Mouse (Mus musculus): ENCODE data around the gene Gm40193. TPM values are rescaled to one million over a fixed set of nuclear protein-coding genes. Genes with fewer than 3 reads are reported as not detected.

Gm40193 gene
- total RNA-seq, 2 experiments from 2014 or later = not detected

- DNase-seq = no peak
Observed at GRCm38 (mm10) chr11:70509753-70510564, 22.8 kb downstream of the Gm40193 start.

DNA sequence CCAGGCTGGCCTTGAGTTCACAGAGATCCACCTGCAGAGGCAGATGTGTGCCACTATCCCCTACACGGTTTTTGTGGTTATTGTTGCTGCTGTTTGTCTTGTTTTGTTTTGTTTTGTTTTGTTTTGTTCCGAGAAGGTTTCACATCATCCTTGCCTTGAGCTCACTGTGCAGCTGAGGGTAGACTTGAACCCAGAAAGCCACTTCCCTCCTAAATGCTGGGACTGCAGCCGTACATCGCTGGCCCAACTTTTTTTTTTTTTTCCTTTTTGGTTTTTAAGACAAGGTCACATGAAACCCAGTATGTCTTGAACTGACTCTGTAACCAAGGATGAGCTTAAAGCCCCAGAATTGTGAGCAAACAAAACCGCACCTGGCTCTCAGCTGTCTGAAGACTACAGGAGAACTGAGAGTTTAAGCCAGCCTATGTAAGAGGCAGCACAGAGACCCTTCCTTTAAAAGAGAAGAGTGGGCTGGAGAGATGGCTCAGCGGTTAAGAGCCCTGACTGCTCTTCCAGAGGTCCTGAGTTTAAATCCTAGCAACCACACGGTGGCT, 25.7 kb downstream of the Gm40193 start:
- intact Hi-C loops (cut with DNase I) = loop anchor here (5.0 kb wide), 2 partner anchors 75 to 95 kb away; partner anchors contain the start of genes Arrb2 and Pelp1
- no peak for DNase-seq

More at GRCm38 (mm10) chr11:70509753-70510564, 22.8 kb downstream of the Gm40193 start:
- intact Hi-C loops (cut with DNase I) = loop anchor here (5.0 kb wide), 2 partner anchors 78 to 98 kb away; partner anchors contain the start of genes Arrb2 and Pelp1

DNA sequence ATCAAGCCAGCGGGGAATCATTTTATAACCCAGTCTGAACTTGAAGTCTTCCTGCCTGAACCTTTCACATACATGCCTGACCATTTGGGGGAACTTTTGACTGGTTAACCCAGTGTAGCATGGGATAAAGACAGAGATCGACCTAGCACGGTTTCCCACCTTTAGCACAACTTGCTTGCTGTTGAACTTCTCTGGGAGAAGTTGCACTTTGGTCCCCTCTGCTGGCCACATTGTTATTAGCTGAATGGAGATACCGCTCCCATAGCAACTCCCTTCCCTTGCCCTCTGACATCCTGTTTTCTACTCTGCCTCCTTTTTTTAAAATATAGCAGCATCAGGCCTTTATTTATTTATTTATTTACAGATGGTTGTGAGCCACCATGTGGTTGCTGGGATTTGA, 26.4 kb downstream of the Gm40193 start:
- intact Hi-C loops (cut with DNase I) = loop anchor here (5.0 kb wide), 2 partner anchors 74 to 94 kb away; partner anchors contain the start of genes Arrb2 and Pelp1
- peak; percentile 33 to 66 for DNase-seq

DNA sequence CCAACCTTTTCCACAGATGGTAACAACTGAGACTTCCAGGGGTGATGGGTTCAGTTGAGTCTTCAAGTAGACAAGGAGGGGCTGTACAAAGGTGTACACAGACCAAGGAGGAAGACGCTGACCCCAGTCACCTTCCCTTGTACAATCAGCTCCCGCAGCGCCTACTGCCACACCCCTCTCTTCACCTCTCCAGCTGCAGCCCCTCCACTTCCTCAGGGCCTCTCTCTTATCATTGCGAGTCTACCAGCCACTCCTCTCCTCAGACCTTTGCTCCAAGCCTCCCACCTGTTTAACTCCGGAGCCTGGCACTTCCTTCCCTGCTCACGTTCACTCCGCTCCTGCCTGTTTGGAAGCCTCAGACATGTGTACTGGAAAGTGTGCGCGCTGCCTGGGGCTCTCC, 27.8 kb downstream of the Gm40193 start, which contains the start of gene Tm4sf5:
TSS of gene Tm4sf5 (plus strand) at position 275 of the 400 bp plus-strand sequence.
- intact Hi-C loops (cut with DNase I) = loop anchor here (2.0 to 5.0 kb wide), 3 partner anchors 46 to 93 kb away; partner anchors contain the start of genes Arrb2, Cxcl16, Pelp1 and Zmynd15
- DNase-seq = no peak

GRCm38 (mm10) chr11:70502018-70502417, 30.7 kb downstream of the Gm40193 start:
- intact Hi-C loops (cut with DNase I) = no loop called here
- no peak for DNase-seq

DNA sequence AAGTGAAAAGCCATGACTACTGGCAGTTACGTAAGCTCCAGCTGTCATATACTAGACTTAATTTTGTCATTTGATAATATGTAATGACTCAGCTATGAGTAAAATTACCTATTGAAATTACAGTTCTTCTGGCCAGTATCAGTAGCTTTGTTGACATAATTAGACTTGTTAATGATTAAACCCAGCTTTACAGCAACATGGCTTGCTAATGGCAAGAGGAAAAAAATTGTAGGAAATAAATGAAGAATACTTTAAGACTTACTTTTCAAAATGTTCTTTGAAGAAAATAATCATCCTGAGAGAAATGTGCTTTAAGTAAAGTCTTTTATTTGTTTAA, 32.3 kb downstream of the Gm40193 start:
- intact Hi-C loops (cut with DNase I) = no loop called here
- no peak for DNase-seq

DNA sequence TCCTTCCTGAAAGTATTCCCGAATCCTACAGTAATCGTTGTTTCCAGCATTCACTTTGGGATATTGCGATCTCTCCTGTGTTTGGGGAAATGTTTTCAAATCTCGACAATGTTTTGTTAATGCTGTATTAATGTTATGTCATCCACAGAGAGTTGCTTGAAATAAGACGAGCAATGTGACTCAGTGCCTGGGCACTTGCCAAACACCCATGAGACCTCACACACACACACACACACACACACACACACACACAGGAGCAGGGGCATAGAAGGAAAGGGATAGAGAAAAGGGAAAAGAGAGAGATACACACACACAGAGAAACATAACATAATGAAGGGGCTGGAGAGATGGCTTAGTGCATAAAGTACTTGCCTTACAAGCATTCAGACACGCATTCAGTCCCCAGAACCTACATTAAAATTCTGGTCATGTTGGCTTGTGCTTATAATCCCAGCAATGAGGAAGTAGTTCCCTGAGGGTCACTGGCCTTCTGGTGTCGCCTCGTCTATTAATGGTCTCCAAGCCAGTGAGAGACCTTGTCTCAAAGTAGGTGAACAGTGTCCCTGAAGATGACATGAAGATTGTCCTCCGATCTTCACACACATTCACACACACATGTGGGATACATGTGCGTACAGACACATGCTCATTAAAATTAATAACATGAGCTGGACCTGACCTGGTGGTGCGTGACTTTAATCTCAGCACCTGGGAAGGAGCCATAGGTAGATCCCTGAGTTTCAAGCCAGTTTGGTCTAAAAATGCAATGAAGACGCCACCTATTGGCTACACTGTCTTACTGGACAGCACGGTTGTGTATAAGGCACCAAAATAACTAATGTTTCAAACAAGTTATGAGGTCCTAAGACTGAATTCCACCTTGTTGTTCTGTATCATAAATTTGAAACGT, 32.9 kb downstream of the Gm40193 start:
- intact Hi-C loops (cut with DNase I) = loop anchor here (2.0 kb wide), 1 partner anchor 45 kb away; no protein-coding TSS in a partner anchor
- DNase-seq = no peak

GRCm38 (mm10) chr11:70489684-70490083, 43.1 kb downstream of the Gm40193 start:
- intact Hi-C loops (cut with DNase I) = no loop called here
- no peak for DNase-seq

DNA sequence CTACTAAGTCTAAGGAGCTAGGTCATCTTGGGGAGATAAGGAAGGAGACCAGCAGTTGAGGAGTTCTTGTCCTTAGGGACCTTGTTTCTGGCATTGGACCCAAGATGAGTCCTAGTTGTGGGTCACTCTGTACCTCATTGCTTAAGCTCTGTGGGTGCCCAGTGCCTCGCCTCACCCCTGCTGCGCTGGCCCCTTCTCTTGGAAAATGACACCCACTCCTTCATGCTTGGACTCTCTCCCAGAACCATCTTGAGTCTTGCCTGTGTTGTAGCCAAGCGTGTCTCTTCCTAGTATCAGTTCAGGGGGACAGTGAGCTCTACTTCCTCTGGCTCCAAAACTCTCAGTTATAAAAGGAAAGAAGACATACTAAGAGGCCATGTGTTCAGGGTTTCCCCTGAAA, 43.6 kb downstream of the Gm40193 start:
- peak; percentile 27 to 41 for DNase-seq
- intact Hi-C loops (cut with DNase I) = no loop called here

DNA sequence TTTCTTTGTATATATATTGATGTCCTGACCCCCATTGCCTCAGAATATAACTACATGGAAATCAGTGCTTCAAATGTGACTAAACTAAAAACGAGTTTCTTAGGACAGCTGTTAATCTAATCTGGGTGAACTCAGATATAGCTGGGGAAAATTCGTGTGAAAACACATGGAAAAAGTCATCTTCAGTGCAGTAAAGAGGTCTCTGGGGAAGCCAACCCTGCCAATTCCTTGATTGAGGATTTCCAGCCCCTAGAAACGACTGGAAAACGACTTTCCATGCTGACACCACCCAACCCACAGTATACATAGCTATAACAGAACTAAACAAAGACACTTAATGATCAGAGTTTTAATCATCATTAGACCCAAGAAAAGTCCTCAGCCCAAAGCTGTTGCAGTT, 44.9 kb downstream of the Gm40193 start:
- intact Hi-C loops (cut with DNase I) = no loop called here
- peak in 1 of 2 experiments; percentile 24 for DNase-seq

DNA sequence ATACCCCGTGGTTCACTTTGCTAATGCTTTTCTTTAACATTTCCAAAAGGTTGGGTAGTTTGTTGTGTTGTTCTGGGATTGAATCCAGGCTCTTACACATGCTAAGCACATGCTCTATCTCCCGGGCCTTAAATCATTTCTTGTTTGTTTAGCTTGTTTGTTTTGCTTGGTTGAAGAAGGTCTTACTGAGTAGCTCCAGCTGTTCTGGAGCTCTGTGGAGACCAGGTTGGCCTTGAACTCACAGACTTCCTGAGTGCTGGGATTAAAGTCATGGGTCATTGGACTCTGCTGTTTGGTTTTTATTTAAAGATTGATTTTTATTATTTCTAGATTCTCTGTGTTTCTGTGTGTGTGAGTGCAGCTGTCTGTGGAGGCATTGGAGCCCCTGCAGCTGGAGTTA, 47.2 kb downstream of the Gm40193 start:
- intact Hi-C loops (cut with DNase I) = no loop called here
- DNase-seq = no peak

Other genes starting within 250 kb of the Gm40193 start
- not detected for gene Alox12e, start 210.3 kb downstream of the Gm40193 start, total RNA-seq (2021)
- under 1 TPM in 1 of 2 experiments, not detected in 1; 0.87 TPM for gene Alox15, start 180.9 kb downstream of the Gm40193 start, total RNA-seq (2021)
- gene Pelp1, start 122.9 kb downstream of the Gm40193 start, total RNA-seq (2021) = 10 to 100 TPM; 16.1 to 20.9 TPM
- 1 to 10 TPM; 6.2 to 8.1 TPM for gene Arrb2, start 100.3 kb downstream of the Gm40193 start, total RNA-seq (2021)
- 1 to 10 TPM; 4.2 to 6.8 TPM for gene Med11, start 81.0 kb downstream of the Gm40193 start, total RNA-seq (2021)
- gene Zmynd15, start 73.5 kb downstream of the Gm40193 start, total RNA-seq (2021) = under 1 TPM; 0.10 to 0.61 TPM
- 1 to 10 TPM; 1.4 to 1.5 TPM for gene Cxcl16, start 73.0 kb downstream of the Gm40193 start, total RNA-seq (2021)
- not detected for gene Tm4sf5, start 27.7 kb downstream of the Gm40193 start, total RNA-seq (2021)
- not detected for gene Vmo1, start 18.3 kb downstream of the Gm40193 start, total RNA-seq (2021)
- not detected for gene Gltpd2, start 13.7 kb downstream of the Gm40193 start, total RNA-seq (2021)
- gene Psmb6, start 7.6 kb downstream of the Gm40193 start, total RNA-seq (2021) = 100 to 1,000 TPM; 242 TPM
- 10 to 100 TPM; 15.0 to 17.2 TPM for gene Pld2, start 7.1 kb upstream of the Gm40193 start, total RNA-seq (2021)
- 10 to 100 TPM; 28.0 to 31.1 TPM for gene Mink1, start 29.9 kb upstream of the Gm40193 start, total RNA-seq (2021)
- not detected for gene 4930544D05Rik, start 82.9 kb upstream of the Gm40193 start, total RNA-seq (2021)
- 10 to 100 TPM; 18.0 to 28.1 TPM for gene Chrne, start 86.3 kb upstream of the Gm40193 start, total RNA-seq (2021)
- not detected for gene Gp1ba, start 106.2 kb upstream of the Gm40193 start, total RNA-seq (2021)
- 10 to 100 TPM; 27.3 to 33.8 TPM for gene Rnf167, start 114.3 kb upstream of the Gm40193 start, total RNA-seq (2021)
- gene Slc25a11, start 114.5 kb upstream of the Gm40193 start, total RNA-seq (2021) = 100 to 1,000 TPM; 308 to 309 TPM
- 100 to 1,000 TPM; 288 to 339 TPM for gene Pfn1, start 121.7 kb upstream of the Gm40193 start, total RNA-seq (2021)
- gene Eno3, start 124.3 kb upstream of the Gm40193 start, total RNA-seq (2021) = 1,000 to 10,000 TPM; 8,161 to 9,332 TPM
- 10 to 100 TPM; 78.9 to 81.6 TPM for gene Spag7, start 136.5 kb upstream of the Gm40193 start, total RNA-seq (2021)
- gene Camta2, start 155.2 kb upstream of the Gm40193 start, total RNA-seq (2021) = 10 to 100 TPM; 36.8 to 38.8 TPM
- 1 to 10 TPM; 3.7 to 4.5 TPM for gene Inca1, start 167.2 kb upstream of the Gm40193 start, total RNA-seq (2021)
- 100 to 1,000 TPM; 460 to 537 TPM for gene Kif1c, start 167.6 kb upstream of the Gm40193 start, total RNA-seq (2021)
- gene Zfp3, start 231.3 kb upstream of the Gm40193 start, total RNA-seq (2021) = 10 to 100 TPM in 1 of 2 experiments, 1 to 10 TPM in 1; 7.4 to 11.4 TPM

All from gastrocnemius, postnatal 36 days (tissue).